Mouse (Mus musculus) ovary, postnatal 36 days (tissue): ENCODE results near the gene Yif1b.
"Not testable (repeated sequence)": the region's sequence is repeated elsewhere in the genome, so short reads cannot be mapped to it uniquely, and the experiment has no call there.

Experiments
- DNase-seq: peaks from one replicate; pipeline ENCODE4 v3.0.0; 2022; ENCODE audit warnings: low spot score, mixed read lengths

Gene Yif1b

GRCm38 (mm10) chr7:29238019-29238967 lies at the start of gene Yif1b:
TSS of gene Yif1b (plus strand) at chr7:29238329.
- peak; percentile 95 for DNase-seq

GRCm38 (mm10) chr7:29194230-29194629 lies 43.9 kb upstream of the Yif1b start:
- not testable (repeated sequence) for DNase-seq

GRCm38 (mm10) chr7:29202577-29202976 lies 35.6 kb upstream of the Yif1b start:
- DNase-seq, result no peak

GRCm38 (mm10) chr7:29211013-29211412 lies 27.1 kb upstream of the Yif1b start:
- peak; percentile 47 for DNase-seq

- DNase-seq, result peak; percentile 88
These were observed 26.5 kb upstream of the Yif1b start for GRCm38 (mm10) chr7:29211415-29212198.

- no peak for DNase-seq
These were observed 25.8 kb upstream of the Yif1b start for GRCm38 (mm10) chr7:29212199-29212765.

- not testable (repeated sequence) for DNase-seq
These were observed 25.2 kb upstream of the Yif1b start for GRCm38 (mm10) chr7:29212775-29213560.

- DNase-seq, result peak; percentile 17
These were observed 24.4 kb upstream of the Yif1b start, which contains the start of gene Catsperg1 for GRCm38 (mm10) chr7:29213675-29214082. TSS of gene Catsperg1 (minus strand) at chr7:29214035.

- DNase-seq, result no peak
These were observed 23.9 kb upstream of the Yif1b start for GRCm38 (mm10) chr7:29214236-29214635.

GRCm38 (mm10) chr7:29214846-29215245 lies 23.3 kb upstream of the Yif1b start:
- DNase-seq, result no peak

GRCm38 (mm10) chr7:29224756-29225394 lies 13.3 kb upstream of the Yif1b start:
- DNase-seq, result no peak

GRCm38 (mm10) chr7:29225520-29225919 lies 12.6 kb upstream of the Yif1b start:
- DNase-seq, result no peak

- no peak for DNase-seq
These were observed 9.9 kb upstream of the Yif1b start for GRCm38 (mm10) chr7:29228202-29228601.

GRCm38 (mm10) chr7:29230560-29230959 lies 7.6 kb upstream of the Yif1b start:
- no peak for DNase-seq

GRCm38 (mm10) chr7:29231517-29231916 lies 6.6 kb upstream of the Yif1b start:
- no peak for DNase-seq

- DNase-seq, result peak; percentile 51
These were observed 5.7 kb upstream of the Yif1b start, which contains the start of gene Kcnk6 for GRCm38 (mm10) chr7:29232247-29233013. TSS of gene Kcnk6 (minus strand) at chr7:29232515.

- DNase-seq, result no peak
These were observed 4.4 kb upstream of the Yif1b start for GRCm38 (mm10) chr7:29233745-29234144.

GRCm38 (mm10) chr7:29234661-29235060 lies 3.5 kb upstream of the Yif1b start:
- no peak for DNase-seq

- DNase-seq, result no peak
These were observed 1.5 kb upstream of the Yif1b start for GRCm38 (mm10) chr7:29236593-29236992.

GRCm38 (mm10) chr7:29237596-29237995 lies 533 bp upstream of the Yif1b start:
- DNase-seq, result not testable (repeated sequence)
